Mouse (Mus musculus): ENCODE data around the gene Nktr.

DNA sequence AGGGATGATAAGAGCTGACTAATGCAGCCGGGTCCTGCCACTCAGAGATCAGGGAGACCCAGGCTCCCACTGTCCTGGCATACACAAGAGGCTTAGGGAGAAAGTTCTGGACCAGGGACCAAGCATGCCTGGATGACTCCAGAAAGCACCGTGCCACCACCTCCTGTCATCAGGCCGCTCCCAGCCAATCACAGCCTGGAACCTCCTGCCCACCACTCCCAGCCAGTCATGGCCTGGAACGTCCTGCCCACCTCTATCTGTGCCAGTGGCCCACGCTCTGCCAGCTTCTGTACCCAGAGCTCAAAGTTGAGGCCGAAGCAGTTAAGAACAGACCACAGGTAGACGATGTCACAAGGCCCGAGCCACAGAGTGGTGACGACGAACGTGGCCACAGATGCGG, 65.8 kb downstream of the Nktr start:
- TF ChIP-seq CTCF (IDR thresholded peaks at IDR 0.05) (no peak), EP300 (IDR thresholded peaks at IDR 0.05) (no peak)
